Mouse (Mus musculus): ENCODE measurements at regions not wholly inside any gene's neighbourhood (a gene's known extent, or its start where the extent isn't known, plus 50 kb on each side); places are given as distances from the start of the nearest gene placed in this dataset.

DNA sequence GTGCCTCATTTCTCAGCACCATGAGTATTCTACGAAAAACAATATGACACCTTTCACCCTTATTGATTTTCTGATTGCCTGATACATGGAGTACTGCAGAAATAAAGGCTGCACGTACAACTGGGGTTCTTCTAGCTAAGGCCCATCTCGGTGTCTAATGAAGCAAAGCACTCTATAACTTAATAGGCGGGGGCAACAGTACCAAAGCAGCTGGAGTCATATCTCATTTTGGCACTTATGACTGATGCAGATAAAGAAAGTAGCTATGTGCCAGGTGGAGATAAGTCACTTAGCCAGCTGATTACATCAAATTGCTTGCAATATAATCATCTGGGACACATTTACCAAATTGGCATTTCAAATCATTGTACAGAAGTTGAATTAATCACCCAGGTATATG is 73.0 kb upstream of the Lin7a start:
- intact Hi-C loops (cut with DNase I), result no loop called here
- Histone ChIP-seq H3K27ac (no peak overlapping the region), H3K4me3 (no peak overlapping the region)
- TF ChIP-seq CTCF (IDR thresholded peaks at IDR 0.05), result no peak
- no peak for DNase-seq (ENCODE audit: extremely low spot score in 1 of 2, low spot score in 2 of 2)

DNA sequence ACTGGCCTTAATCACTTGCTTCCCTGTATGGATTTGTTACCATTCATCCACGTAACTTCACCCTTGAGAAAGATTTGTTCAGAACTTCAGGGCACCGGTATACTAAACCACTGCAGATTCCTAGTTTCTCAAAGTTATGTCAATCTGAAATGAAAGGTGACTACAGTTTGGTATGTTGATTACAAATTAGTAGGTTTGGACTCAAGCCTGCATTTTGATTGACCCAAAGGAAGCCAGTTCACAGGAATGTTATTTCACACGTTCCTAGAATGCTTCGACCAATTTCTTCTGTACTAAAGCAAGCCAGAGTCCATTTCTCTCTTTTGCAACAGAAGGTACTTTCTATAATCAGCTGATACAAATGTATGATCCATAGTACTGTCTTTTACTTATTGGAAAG is 70.4 kb upstream of the Lin7a start:
- Histone ChIP-seq H3K4me3 (no peak overlapping the region), H3K27ac (no peak overlapping the region)
- DNase-seq (ENCODE audit: extremely low spot score in 1 of 2, low spot score in 2 of 2), result no peak
- intact Hi-C loops (cut with DNase I), result loop anchor here (5.0 kb wide), 1 partner anchor 39 kb away; no protein-coding TSS in a partner anchor
- no peak for TF ChIP-seq CTCF (IDR thresholded peaks at IDR 0.05)

DNA sequence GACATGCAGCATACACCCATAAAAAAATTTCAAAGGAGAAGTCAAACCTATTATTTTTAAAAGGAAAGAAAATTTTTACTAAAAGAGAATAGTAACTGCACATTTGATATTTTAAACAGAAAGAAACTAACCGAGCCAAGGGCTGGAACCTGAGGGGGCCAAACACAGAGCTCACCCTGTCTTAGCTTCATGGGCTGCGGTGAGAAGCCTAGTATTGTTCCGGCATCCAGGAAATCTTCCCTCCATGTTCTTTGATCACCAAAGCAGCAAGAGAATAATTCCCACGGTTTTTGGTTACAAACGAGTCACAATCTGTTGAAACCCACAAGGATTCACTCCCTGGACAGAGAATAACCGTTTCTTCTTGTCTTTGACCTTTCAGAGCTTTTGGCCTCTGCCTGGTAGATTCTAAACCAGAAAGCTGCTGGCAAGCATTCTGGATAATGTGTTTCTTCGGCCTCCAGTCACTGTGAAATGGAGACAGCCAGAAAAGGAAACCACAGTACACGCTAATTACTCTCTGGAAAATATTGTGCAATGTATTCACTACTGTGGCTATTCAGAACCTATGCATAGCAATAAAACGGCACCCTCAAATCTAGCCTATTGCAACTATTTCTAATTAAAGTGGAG is 66.3 kb upstream of the Lin7a start:
- TF ChIP-seq CTCF (IDR thresholded peaks at IDR 0.05), result no peak
- H3K4me3 ChIP-seq, result no peak overlapping the region; the same call in 1 of the 2 replicates
- peak overlapping the region; percentile 51 for H3K27ac ChIP-seq
- DNase-seq (ENCODE audit: extremely low spot score in 1 of 2, low spot score in 2 of 2), result no peak
- intact Hi-C loops (cut with DNase I), result no loop called here

DNA sequence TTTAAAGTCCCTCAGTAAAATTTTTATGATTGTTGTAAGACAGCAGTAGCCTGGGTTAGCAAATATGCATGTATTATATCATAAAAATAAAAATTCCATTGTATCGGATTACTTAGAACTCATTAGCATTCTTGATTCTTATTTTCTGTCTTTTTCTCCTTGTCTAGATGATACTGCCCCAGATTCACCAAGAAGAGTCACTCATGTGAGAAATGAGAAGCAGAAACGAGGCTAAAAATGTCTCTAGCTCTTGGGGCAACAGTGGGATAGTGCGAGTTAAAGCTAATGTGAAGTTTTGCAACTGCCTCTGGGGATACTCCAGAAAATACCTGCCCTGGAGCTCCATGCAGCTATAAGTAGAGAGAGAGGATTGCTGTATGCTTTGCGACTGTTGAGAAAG is 61.6 kb upstream of the Lin7a start:
- Histone ChIP-seq H3K27ac (no peak overlapping the region), H3K4me3 (no peak overlapping the region)
- DNase-seq (ENCODE audit: extremely low spot score in 1 of 2, low spot score in 2 of 2), result no peak
- intact Hi-C loops (cut with DNase I), result no loop called here
- no peak for TF ChIP-seq CTCF (IDR thresholded peaks at IDR 0.05)

GRCm38 (mm10) chr10:107213071-107213470 is 58.4 kb upstream of the Lin7a start:
- DNase-seq (ENCODE audit: extremely low spot score in 1 of 2, low spot score in 2 of 2), result no peak
- intact Hi-C loops (cut with DNase I), result no loop called here
- Histone ChIP-seq H3K4me3 (no peak overlapping the region), H3K27ac (no peak overlapping the region)
- no peak for TF ChIP-seq CTCF (IDR thresholded peaks at IDR 0.05)

DNA sequence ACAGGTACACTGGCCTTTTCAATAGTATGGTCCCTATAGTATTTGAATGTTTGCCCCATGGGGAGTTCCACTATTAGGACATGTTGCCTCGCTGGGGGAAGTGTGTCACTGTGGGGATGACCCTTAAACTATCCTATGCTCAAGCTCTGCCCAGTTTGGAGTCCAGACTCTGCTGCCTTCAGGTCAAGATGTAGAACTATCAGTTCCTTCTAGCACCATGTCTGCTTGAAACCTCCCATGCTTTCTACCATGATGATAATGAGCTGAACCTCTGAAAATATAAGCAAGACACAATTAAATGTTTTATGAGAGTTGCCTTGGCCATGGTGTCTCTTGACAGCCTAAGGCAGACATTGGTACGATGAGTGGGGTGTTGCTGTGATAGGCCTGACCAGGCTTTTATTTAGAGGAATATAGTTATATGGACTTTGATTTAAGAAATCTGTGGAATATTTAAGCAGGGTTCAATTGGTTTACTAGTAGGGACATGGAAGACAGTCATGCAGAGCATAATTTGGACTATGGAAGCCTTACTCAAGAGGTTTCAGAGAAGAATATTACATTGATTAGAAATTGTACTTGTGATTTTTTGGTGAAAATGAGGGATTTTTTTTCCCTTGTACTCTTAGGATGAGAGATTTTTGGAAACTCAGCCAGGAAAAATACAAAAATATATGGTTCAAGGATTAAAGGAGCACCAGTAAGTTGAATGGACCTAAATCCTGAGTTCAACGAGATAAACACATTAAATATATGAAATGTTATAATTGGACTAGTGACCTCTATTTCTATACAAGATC is 57.7 kb upstream of the Lin7a start:
- no peak for DNase-seq (ENCODE audit: extremely low spot score in 1 of 2, low spot score in 2 of 2)
- H3K27ac ChIP-seq, result no peak overlapping the region
- no peak for TF ChIP-seq CTCF (IDR thresholded peaks at IDR 0.05)
- intact Hi-C loops (cut with DNase I), result no loop called here
- no peak overlapping the region for H3K4me3 ChIP-seq

DNA sequence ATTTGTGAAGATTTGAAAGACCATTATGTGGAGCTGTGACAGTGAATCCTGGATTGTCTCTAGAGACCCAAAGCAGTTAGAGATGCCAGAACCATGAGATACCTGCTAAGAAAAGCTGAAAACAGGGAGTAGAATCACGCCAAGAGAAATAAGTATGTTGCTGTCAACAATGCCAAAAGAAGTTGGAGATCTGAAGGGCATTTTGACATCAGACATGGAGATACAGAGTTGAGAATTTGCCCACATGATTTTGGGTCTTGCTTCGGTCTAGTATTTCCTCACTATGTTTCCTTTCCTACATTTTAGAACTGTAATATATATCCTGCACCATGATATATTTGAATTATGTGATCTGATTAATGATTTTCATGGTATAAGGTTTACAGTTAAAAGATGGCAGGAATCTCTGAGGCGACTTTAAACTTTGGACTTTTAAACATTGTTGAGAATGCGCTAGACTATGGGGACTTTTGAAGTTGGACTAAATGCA is 56.7 kb upstream of the Lin7a start:
- no peak for TF ChIP-seq CTCF (IDR thresholded peaks at IDR 0.05)
- H3K4me3 ChIP-seq, result no peak overlapping the region
- no peak for DNase-seq (ENCODE audit: extremely low spot score in 1 of 2, low spot score in 2 of 2)
- no peak overlapping the region for H3K27ac ChIP-seq
- intact Hi-C loops (cut with DNase I), result no loop called here

GRCm38 (mm10) chr10:107215611-107216520 is 55.6 kb upstream of the Lin7a start:
- DNase-seq (ENCODE audit: extremely low spot score in 1 of 2, low spot score in 2 of 2), result no peak
- Histone ChIP-seq H3K4me3 (no peak overlapping the region), H3K27ac (no peak overlapping the region)
- no peak for TF ChIP-seq CTCF (IDR thresholded peaks at IDR 0.05)
- intact Hi-C loops (cut with DNase I), result no loop called here

DNA sequence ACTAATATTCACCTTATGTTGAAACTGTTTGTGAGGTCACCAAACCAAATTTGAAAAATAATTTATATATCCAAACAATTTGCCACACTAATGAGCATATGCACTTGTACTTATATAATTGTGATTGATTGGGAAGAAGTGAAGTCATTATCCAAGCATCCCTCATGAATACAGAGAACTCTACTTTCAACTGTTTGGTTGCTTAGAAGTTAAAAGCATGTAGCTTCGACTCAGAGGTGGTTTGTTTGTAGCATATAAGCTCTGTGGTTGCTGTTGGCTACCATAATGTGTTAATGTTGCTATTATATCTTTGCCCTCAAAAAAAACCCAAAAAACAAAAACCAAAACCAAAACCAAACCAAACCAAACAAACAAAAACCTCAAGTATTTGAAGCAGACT is 54.7 kb upstream of the Lin7a start:
- H3K4me3 ChIP-seq, result no peak overlapping the region
- H3K27ac ChIP-seq, result no peak overlapping the region
- TF ChIP-seq CTCF (IDR thresholded peaks at IDR 0.05), result no peak
- intact Hi-C loops (cut with DNase I), result no loop called here
- DNase-seq (ENCODE audit: extremely low spot score in 1 of 2, low spot score in 2 of 2), result no peak

DNA sequence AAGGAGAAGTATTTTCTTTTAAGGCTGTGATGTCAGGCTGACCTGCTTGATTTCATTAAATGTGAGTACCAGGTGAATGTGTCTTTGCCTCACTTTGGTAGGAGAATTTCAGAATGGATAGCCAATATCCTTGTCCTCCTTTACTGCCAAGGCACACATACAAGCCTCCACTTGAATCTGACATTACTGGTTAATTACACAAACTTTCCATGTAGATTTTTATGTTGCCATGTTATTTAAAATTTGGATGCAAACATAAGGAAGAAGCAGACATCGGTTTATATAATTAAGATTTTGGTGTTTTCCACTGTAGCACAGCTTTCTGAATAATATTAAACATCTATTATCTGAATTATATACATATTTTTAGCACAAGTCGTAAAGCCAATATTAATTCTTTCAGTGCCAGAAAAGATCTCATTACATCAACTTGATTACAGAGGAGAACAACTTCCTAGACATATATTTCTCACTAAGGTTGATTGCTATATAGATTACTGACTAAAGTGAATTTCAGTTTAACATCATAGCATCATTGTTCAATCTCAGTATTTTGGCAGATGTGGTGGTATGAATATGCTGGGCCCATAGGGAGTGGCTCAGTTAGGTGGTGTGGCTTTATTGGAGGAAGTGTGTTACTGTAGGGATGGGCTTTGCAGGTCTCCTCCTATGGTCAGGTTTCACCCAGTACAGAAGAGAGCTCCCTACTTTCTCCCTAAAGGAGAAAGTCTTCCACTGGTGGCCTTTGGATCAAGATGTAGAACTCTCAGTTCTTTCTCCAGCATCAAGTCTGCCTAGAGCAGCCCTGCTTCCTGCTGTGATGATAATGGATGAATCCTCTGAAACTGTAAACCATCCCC is 53.9 kb upstream of the Lin7a start:
- intact Hi-C loops (cut with DNase I), result no loop called here
- TF ChIP-seq CTCF (IDR thresholded peaks at IDR 0.05), result no peak
- DNase-seq (ENCODE audit: extremely low spot score in 1 of 2, low spot score in 2 of 2), result no peak
- H3K27ac ChIP-seq, result no peak overlapping the region
- no peak overlapping the region for H3K4me3 ChIP-seq

GRCm38 (mm10) chr10:107218861-107219430 is 52.5 kb upstream of the Lin7a start:
- intact Hi-C loops (cut with DNase I), result no loop called here
- no peak overlapping the region for H3K4me3 ChIP-seq
- H3K27ac ChIP-seq, result no peak overlapping the region
- TF ChIP-seq CTCF (IDR thresholded peaks at IDR 0.05), result no peak
- DNase-seq (ENCODE audit: extremely low spot score in 1 of 2, low spot score in 2 of 2), result no peak

Data from left cerebral cortex, adult 2 months (tissue).